Mouse (Mus musculus) cerebellum, adult 11-12 months (tissue): ENCODE measurements around the gene Mov10.

Experiments used
- DNase-seq: peaks from one replicate; pipeline ENCODE4 v3.0.0; 2022

Mov10 gene

DNA sequence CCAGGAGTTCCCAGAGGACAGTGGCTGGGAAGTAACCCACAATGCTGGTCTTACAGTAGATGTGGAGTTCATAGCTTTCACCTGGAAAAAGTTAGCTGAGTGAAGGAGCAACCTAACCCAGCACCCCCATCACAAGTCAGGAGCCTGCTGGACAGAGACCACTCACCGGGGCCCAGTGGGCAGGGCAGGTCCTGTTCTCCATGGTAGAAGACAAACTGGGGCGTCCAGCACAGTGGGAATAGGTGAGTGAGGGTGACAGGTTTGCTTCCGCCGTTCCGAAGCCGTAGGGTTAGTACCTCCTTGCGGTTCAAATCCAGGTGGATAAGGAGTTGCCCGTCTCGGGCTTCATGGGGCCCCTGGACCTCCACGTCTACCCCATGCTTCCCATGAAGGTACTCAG, 14.1 kb downstream of the Mov10 start:
- no peak for DNase-seq

DNA sequence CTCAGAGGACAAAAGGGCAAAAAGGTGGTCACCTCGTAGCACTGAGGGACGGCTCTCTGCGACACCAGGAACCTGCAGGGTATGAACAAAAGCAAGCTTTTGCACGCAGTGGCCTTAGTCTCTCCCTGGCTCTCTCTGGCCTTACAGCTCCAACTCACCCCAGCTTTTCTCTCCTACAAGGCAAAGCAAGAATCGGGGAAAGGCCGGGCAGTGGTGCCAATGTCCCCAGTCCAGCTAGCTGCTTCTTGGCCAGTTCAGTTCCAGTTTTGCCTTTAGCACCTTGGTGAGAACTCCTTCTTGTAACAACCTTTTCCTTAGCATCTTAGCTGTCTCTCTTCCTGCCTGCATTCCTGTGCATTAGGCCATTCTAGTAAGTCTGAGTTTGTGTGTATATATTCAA, 16.9 kb downstream of the Mov10 start:
- DNase-seq: no peak

- no peak for DNase-seq
These were observed 17.7 kb downstream of the Mov10 start for GRCm38 (mm10) chr3:104800681-104801080.

DNA sequence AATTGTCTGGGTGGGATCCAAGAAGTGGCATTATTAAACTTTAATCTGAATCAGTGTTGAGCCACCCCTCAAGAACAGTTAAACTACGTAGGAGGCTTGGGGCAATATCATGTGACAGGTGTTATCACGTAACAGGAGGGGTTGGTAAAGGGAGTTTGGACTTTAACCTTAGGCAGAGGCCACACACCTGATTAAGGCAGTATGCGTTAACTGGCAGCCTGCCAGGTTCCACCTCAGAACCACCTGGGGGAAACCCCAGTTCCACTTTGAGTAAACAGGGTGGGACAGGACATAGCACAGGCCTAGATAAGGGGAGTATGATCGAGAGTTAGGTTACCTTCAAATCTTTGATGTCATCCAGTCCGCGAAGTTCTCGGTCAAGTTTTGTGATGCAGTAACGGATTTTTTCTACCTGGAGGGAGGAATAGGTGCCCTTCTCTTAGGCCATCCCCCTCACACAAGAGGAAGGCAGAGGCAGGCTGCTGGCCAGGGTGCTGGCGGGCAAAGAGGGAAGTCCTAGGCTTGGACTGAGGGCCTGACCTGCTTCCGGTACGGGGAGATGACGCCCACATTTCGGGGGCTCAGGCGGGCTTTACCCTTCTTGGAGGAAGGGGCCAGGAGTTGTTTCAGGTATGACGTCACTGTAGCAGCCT, 21.8 kb downstream of the Mov10 start:
- no peak for DNase-seq

- DNase-seq: no peak
These were observed 22.6 kb downstream of the Mov10 start for GRCm38 (mm10) chr3:104795661-104796340.

DNA sequence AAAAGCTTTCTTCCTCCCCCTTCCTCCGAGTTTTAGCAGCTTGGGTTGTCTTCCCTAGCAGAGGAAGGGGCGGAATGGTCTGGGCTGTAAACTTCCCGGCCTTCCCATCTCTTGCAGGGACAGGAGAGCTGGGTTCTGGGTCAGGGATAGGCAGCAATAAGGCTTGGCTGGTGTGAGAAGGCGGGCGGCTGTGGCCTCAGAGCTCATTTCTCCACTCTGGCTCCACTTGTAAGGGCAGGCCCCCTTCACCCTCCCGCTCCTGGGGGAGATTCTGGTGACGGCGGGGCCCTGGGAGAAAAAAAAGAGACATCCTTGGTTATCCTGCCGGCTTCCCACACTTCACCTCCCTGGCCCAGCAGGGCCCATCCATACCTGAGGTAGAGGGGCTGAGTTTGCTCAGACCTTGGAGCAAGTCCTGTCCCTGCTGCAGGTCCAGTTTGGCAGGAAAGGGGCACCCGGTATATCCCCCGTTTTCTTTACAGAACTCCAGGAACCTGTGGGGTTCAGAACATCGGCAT, 23.4 kb downstream of the Mov10 start:
- DNase-seq: no peak

DNA sequence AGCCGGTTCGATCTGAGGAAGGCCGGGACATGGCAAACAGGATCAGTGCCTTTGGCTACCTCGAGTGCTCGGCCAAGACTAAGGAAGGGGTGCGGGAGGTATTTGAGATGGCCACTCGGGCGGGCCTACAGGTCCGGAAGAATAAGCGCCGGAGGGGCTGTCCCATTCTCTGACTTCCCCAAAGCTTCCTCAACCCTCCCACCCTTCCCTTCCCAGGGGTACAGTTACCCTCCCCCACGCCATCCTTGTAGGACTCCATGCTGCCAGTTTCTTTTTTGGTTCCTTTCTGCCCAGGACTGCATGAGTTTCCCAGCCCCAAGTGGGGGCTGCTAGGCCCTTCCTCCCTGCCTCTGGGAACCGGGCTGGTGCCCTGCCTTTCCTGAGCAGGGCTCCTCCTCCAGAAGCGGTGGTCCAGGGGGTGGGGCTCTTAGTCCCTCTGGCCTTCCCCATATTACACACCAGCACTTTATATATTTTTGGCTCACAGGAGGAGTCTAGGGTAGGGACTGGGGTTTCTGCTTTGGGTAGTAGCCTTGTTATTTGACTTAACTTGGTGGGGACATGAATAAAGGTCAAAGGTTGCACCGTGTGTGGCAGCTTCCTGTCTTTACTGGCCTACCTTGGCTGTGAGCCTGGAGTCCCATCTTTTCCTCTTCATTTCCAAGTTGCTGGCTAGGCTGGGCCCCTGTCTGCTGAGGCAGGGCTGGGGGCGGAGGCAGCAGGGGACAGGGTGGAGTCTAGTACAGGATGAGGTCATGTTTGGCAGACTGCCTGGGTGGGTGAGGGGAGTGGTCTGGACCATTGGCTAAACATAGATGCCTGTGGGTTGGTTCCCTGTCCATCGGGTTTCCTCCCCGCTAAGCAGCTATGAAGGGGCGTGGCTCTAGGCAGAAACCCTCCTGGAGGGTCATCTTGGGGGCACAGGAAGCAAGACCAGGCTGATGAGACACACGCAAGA, 24.2 kb downstream of the Mov10 start:
- DNase-seq: no peak

GRCm38 (mm10) chr3:104792360-104793270, 25.7 kb downstream of the Mov10 start:
- no peak for DNase-seq

DNA sequence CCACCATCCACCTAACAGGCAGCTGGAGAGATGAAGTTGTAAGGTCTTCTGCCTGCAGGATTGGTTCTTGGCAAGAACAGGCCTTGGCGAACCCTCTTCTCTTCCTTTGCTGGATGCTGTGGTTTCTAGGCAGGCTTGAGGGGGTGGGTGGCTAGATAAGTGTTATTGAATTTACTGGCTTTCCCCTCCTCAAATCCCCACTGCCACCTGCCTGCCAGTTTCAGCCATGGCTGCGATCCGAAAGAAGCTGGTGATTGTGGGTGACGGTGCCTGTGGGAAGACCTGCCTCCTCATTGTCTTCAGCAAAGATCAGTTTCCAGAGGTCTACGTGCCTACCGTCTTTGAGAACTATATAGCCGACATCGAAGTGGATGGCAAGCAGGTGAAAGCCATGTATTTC, 26.7 kb downstream of the Mov10 start:
- DNase-seq: no peak

DNA sequence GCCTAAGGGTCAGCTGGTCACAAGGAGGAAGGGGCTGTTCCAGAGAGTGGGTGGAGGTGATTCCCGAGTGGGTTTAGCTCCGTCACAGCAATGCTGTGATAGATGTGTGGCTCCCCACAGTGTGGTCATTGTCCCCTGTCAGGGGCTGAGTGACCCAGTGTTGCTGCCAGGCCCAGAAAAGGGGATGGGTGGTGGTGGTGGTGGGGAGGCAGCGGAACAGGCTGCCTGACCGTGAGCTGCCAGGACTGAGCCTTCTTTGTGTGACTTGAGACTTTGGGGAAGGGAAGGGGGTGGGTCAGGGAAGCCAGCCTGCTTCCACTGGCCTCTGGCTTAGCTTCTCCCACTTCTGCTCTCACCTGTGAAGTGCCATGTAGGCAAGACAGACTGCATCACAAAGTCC, 27.3 kb downstream of the Mov10 start:
- no peak for DNase-seq

DNA sequence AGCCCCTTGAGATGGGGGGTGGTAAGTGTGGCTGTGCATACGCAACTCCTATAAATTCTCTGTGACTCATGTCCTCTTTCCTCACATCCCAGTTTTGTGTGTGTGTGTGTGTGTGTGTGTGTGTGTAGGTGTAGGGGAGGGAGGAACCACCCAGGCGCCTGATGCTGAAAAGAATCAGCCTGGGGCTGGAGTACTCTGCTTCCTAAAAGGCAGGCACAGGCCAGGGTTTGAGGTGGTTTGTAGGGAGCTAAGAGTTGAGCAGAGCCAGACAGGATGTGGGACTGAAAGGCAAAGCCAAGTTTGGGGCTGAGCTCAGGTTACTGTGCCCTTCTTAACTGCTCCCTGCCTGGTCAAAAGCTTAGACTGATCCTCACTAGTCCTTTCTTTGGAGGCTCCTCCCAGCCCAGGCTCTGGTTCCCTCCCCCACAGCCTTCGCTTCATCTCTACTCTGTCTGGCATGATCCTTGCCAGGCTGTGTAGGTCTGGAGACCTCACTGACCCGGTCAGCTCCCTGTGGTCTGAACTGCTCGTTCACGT, 27.9 kb downstream of the Mov10 start:
- DNase-seq: no peak

GRCm38 (mm10) chr3:104789822-104790221, 28.5 kb downstream of the Mov10 start:
- no peak for DNase-seq

GRCm38 (mm10) chr3:104789312-104789605, 29.1 kb downstream of the Mov10 start:
- DNase-seq: no peak

- DNase-seq: peak; percentile 27
These were observed 29.6 kb downstream of the Mov10 start for GRCm38 (mm10) chr3:104788561-104789311.

DNA sequence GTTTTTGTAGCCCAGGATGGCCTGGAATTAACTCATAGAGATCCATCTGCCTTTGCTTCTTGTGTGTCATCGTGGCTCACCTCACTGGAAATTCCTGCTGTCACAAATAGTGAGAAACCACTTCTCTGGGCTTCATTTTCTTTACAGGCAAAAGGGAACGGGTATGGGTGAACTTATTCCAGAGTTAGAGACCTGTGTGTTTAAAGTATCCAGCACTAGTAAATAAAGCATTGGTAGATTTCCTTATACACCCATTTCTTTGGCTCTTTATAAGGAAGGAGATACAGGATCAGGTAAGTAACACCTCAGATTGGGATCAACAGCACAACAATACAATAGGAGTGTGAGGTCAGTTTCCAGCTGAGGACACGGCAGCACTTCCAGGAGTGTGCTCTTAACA, 30.3 kb downstream of the Mov10 start, which contains the start of gene Rhoc:
TSS of gene Rhoc (plus strand) at position 301 of the 400 bp plus-strand sequence.
- no peak for DNase-seq

- DNase-seq: no peak
These were observed 33.1 kb downstream of the Mov10 start for GRCm38 (mm10) chr3:104785284-104785683.

DNA sequence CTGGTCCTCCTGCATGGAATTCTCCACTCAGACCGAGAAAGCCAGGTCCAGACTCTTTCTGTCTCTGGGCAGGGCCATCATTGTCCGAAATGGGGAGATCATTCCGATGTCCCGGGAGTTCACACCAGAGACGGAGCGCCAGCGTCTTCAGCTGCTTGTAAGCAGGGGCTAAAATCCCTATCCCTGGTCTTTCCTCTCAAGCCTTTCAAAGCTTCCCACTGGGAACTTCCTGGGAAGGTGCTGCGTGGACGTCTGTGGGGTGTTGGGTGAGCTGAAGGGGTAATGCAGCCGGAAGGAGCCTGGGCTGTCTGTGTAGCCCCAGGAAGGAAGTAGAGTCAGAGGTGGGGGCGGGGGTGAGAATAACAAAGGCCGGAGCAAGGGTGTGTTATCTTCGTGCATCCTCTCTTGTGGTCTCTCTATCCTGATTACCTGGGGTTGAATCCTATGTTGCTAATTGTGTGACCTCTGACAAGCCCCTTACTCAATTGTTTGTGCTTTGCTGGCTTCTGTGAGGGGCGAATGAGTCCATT, 34.3 kb downstream of the Mov10 start:
- DNase-seq: no peak

DNA sequence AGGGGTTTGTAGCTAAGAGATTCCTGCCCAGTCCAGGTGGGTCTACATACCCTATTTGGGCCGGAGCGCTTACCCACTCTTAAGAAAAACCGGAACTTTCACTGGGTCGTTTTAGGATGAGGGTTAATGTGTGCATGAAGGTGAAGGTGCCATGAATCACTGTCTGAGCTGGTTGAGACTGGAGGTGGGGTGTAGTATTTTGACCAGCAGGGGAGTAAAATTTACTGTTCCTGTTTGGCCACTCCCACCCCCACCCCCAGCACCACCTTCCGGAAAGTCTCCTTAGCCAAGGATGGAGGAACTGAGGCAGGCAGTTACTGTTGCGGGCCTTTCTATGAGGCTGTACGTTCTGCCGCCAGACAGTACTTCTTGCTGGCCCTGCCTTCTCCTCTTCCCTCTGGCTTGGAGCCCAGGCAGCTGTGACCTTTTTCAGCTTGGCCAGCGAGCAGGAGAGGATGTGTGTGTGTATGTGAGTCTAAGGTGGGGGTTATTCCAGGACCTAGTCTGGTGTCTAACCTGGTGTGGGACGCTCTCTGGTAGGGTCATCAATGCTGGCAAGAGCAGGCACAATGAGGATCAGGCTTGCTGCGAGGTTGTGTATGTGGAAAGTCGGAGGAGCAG, 36.2 kb downstream of the Mov10 start:
- no peak for DNase-seq

- DNase-seq: no peak
These were observed 36.9 kb downstream of the Mov10 start, which contains the start of gene Fam19a3 for GRCm38 (mm10) chr3:104781471-104781903. Gene Fam19a3 (minus strand): TSS chr3:104781840.
